Mouse (Mus musculus) G1E-ER4 (cell line): Measurements from ENCODE around the gene Nup107. TPM values are rescaled to one million over a fixed set of nuclear protein-coding genes. Genes with fewer than 3 reads are reported as not detected.

Source experiments
- GATA1 ChIP-seq: IDR thresholded peaks from one replicate; pipeline ENCODE4 v1.8.0; 2012; ENCODE audit warnings: low read length, inconsistent platforms
- polyA plus RNA-seq: library from polyadenylated mRNA; stranded (reverse); fragments of >175 nt; gene quantifications from 2 replicates; pipeline ENCODE4 v1.2.3, GENCODE M21; 2012

Nup107 gene
- polyA plus RNA-seq, 1 experiment, result 78.1 TPM

GRCm38 (mm10) chr10:117775401-117776144 is 16.9 kb downstream of the Nup107 start:
- TF ChIP-seq GATA1, result no peak

- TF ChIP-seq GATA1, result no peak
Observed at GRCm38 (mm10) chr10:117774817-117775120, 17.7 kb downstream of the Nup107 start.

GRCm38 (mm10) chr10:117774011-117774816 is 18.3 kb downstream of the Nup107 start:
- no peak for TF ChIP-seq GATA1

GRCm38 (mm10) chr10:117773106-117773720 is 19.3 kb downstream of the Nup107 start:
- TF ChIP-seq GATA1, result no peak

- no peak for TF ChIP-seq GATA1
Observed at GRCm38 (mm10) chr10:117772364-117773105, 20.0 kb downstream of the Nup107 start.

- no peak for TF ChIP-seq GATA1
Observed at GRCm38 (mm10) chr10:117771131-117771510, 21.4 kb downstream of the Nup107 start.

GRCm38 (mm10) chr10:117770286-117771130 is 22.0 kb downstream of the Nup107 start:
- TF ChIP-seq GATA1, result no peak

GRCm38 (mm10) chr10:117769541-117770285 is 22.8 kb downstream of the Nup107 start:
- TF ChIP-seq GATA1, result no peak

GRCm38 (mm10) chr10:117768141-117768440 is 24.4 kb downstream of the Nup107 start:
- TF ChIP-seq GATA1, result no peak

- no peak for TF ChIP-seq GATA1
Observed at GRCm38 (mm10) chr10:117767286-117768140, 25.0 kb downstream of the Nup107 start.

- TF ChIP-seq GATA1, result no peak
Observed at GRCm38 (mm10) chr10:117766896-117767160, 25.7 kb downstream of the Nup107 start.

- no peak for TF ChIP-seq GATA1
Observed at GRCm38 (mm10) chr10:117766111-117766895, 26.2 kb downstream of the Nup107 start.
